Mouse (Mus musculus): ENCODE results near the gene Trim75. TPM values are rescaled to one million over a fixed set of nuclear protein-coding genes. Genes with fewer than 3 reads are reported as not detected.

Gene Trim75
- polyA plus RNA-seq (2014; fragmentation: Illumina TruSeq; extraction: RNeasy Lipid Tissue Mini Kit (QIAGEN cat#74804); ENCODE audit: low read depth, low replicate concordance) = not detected

GRCm38 (mm10) chr8:64987731-64988130 is at the start of gene Trim75:
Gene Trim75 (minus strand): TSS chr8:64987831.

DNA sequence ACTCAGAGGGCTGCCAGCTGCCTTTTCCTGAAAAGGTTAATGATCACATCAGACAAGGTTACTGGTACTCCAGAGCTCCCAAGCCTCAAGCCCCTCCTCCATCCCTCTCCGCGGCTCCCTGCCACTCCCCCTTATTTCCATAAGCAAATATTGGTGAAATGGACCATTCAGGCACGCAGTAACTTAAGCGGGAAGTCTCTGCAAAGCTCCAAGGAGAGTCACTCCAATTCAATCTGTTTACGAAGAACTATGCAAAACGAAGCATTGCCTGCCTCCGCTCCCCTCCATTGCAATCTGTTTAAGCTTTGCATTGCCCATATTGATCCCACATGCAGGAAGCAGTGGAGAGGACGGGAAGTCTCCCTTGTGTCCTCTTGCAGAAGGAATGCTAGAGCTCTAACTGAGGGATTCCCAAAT is 49.5 kb upstream of the Trim75 start, which contains the start of gene Apela:
Apela (minus strand) TSS at position 220 of the 417 bp plus-strand sequence.

GRCm38 (mm10) chr8:65018423-65018822 is 30.8 kb upstream of the Trim75 start, which contains the start of the genes Trim61 and Trim60:
Gene Trim61 (minus strand): TSS chr8:65018523.
Gene Trim60 (minus strand): TSS chr8:65018584.

DNA sequence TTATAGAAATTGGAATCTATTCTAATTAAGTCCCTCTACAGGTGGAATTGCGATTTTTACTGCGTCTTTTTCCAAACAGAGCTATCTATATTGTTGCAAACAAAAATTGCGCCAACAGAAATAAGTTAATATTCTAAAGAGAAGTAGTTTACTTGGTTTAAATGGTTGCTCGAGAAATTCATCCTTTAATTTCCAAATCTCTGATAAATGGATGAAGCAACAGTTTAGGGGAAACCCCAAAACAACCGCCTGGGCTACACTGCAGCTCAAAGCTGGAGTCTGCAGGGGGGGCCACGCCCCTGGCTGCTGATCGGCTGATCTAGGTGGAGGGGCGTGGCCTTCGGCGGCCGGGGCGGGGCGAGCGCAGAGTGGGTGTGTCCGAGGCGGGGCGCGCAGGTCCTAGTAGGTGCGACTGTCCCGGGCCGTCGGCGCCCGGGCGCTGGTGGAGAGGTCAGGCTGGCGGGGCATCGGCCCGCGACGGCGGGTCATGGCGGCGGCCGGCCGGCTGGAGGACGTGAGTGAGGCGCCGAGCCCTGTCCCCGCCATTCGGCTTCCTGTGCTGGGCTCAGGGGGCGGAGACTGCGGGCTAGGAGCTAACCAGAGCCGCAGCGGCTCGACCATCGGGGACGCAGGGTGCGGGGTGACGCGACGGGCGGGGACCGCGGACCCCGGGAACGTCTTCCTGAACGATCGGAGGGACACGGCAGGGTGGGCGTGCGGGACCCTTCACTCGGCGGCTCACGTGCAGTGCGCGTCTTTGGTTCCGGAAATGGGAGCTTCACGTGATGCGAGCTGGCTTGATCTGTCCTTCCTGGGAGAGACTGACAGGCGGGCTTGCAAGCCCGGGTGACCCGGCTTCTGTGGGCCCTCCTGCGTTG is 40.6 kb downstream of the Trim75 start, which contains the start of gene Tmem192:
Tmem192 (plus strand) TSS at position 366 of the 878 bp plus-strand sequence.

Other genes with a start within 250 kb of the Trim75 start
- gene Klhl2, start 137.8 kb downstream of the Trim75 start, polyA plus RNA-seq (2014; fragmentation: Illumina TruSeq; extraction: RNeasy Lipid Tissue Mini Kit (QIAGEN cat#74804); ENCODE audit: low read depth, low replicate concordance) = 77.1 TPM
- gene Tmem192, start 40.6 kb downstream of the Trim75 start, polyA plus RNA-seq (2014; fragmentation: Illumina TruSeq; extraction: RNeasy Lipid Tissue Mini Kit (QIAGEN cat#74804); ENCODE audit: low read depth, low replicate concordance) = 54.8 TPM
- gene Trim61, start 30.7 kb upstream of the Trim75 start, polyA plus RNA-seq (2014; fragmentation: Illumina TruSeq; extraction: RNeasy Lipid Tissue Mini Kit (QIAGEN cat#74804); ENCODE audit: low read depth, low replicate concordance) = not detected
- not detected for gene Trim60, start 30.8 kb upstream of the Trim75 start, polyA plus RNA-seq (2014; fragmentation: Illumina TruSeq; extraction: RNeasy Lipid Tissue Mini Kit (QIAGEN cat#74804); ENCODE audit: low read depth, low replicate concordance)
- gene Apela, start 49.5 kb upstream of the Trim75 start, polyA plus RNA-seq (2014; fragmentation: Illumina TruSeq; extraction: RNeasy Lipid Tissue Mini Kit (QIAGEN cat#74804); ENCODE audit: low read depth, low replicate concordance) = not detected
- gene Gm10663, start 87.2 kb upstream of the Trim75 start, polyA plus RNA-seq (2014; fragmentation: Illumina TruSeq; extraction: RNeasy Lipid Tissue Mini Kit (QIAGEN cat#74804); ENCODE audit: low read depth, low replicate concordance) = not detected
- not detected for gene BC030870, start 141.7 kb upstream of the Trim75 start, polyA plus RNA-seq (2014; fragmentation: Illumina TruSeq; extraction: RNeasy Lipid Tissue Mini Kit (QIAGEN cat#74804); ENCODE audit: low read depth, low replicate concordance)